Mouse (Mus musculus) embryo, embryonic 11.5 days (tissue): ENCODE measurements at regions not wholly inside any gene's neighbourhood (a gene's known extent, or its start where the extent isn't known, plus 50 kb on each side); places are given as distances from the start of the nearest gene placed in this dataset.

Experiments used
- DNase-seq: peaks from one replicate; pipeline ENCODE4 v3.0.0-alpha.2; 2012; ENCODE audit warnings: low read depth, low spot score

DNA sequence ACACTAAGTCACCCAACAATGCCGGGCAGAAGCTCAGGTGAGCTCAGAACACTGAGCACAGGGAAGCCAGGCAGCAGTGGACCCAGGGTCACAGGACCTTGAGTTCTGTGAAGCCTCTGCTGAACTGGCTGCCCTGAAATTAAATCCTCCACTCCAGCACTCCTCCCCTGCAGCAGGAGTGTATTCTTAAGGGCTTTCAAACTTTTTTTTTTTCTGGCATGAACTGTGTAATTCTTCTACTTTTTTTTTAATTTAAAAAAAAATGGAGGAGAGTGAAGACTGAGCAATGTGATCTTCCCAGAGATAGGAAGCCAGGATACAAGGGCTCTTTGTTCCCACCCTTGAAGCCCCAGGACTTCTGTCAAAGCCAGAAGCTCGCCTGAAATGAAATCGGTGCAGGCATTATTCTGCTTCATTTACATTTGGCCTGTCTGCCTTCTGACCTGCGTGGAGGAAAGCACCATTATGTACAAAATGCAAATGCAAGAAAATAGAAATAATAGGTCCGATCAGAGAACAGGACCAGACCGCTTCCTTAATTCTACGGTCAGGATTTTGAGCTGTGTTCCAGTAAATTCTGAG is 331.3 kb upstream of the Mki67 start:
- no peak for DNase-seq

DNA sequence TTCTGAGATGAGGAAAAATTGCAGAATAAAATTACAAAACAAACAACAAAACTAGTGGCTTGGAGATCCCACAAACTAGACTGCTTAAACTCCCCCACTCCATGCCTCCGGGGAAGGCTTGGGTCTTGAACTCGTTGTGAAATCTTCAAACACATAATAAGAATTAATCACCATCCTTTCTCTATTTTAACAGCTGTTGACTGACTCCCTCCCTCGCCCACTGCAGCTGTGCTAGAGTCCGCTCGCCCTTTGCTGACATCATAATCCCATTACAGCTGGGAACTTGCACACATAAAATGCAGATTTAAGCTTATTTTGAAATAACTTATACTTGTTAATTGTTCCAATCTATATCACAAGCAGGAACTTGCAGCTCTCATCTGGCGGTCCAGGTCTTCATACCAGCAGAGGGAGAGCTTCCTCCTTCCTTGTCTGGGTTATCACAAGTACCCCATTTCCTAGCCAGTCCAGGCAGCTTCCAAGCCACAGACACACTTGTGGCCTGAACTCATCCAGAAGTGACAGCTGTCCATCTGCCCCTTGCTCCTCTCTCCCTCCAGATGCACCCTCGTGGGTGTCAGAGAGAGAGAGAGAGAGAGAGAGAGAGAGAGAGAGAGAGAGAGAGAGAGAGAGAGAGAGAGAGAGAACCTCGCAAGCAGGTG is 332.9 kb upstream of the Mki67 start:
- DNase-seq, result no peak

DNA sequence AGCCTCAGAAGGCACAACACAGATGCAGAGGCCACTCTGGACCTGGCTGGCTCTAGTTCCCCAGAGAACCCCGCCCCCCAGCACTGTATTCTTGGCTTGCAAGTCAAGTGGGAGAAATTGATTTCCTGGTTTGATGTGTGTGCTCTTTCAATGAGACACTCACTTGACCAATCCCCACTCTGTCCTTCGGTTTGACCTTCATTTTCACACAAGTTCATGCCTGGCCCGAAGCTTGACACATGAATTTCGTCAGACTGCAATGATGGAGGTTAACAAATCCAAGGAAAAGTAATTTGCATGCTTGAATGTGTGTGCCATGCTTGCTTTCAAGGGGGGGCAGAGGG is 333.4 kb upstream of the Mki67 start:
- no peak for DNase-seq

DNA sequence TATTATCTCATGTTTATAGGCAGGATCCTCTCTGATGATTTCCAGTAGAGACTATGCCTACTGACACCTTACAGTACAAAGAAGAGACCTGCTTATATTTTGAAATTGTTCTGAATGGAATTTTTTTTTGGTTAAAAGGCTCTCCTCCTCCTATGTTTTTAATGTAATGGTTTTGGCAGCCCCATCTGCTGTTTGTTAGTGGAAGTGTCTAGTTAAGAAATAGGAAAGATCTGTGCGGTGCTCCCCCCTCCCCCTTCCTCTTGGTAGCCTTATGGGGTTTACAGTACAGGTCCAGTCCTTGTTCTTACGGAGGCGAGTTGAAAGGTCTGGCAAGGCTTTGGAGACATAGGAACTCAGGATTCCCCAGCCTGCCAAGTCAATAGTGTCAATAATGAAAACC is 334.0 kb upstream of the Mki67 start:
- no peak for DNase-seq

DNA sequence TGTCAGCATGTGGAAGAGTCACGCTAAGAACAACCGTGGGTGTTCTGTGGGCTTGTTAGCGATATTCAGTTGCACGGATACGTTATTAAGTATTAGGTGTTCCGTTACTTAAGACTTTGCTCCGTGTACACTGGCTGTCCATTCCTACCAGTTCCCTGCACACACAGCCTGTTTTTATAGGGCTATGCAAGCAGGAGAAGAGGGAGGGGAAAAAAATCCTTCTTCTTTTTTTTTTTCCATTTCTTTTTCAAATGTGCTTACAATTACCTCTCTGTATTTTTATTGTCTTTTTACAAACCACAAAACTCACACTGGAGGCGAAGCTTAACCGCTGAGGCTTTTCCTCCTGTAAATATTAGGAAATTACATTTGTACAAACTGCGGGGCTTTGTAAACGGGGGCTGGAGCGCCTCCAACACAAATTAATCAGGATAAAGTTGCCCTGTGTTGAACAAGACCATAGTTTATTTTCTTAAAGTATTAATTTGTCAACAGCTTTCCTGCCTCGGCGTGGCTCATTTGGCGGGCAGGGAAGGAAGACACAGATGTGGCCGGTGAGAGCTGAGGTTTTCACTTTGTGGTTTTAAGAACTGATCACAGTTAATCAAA is 340.8 kb upstream of the Mki67 start:
- no peak for DNase-seq

DNA sequence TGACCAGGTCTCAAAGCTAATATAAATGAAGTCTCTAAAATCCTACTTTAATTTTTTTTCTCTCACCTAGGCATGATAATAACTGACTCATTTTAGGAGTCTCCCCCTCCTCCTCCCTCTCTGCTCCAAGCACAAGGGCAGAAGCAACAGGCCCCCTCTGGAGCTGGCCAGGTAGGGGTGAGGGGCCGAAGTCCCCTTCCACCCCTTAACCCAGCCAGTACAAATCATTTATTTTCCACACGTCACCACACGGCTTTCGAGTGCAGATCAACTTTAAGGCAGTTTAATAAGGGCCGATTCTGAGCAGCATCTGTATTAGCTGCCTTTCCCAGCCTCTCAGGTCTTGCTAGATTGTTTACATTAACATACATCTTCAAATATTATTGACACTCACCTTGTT is 342.2 kb upstream of the Mki67 start:
- DNase-seq, result no peak

DNA sequence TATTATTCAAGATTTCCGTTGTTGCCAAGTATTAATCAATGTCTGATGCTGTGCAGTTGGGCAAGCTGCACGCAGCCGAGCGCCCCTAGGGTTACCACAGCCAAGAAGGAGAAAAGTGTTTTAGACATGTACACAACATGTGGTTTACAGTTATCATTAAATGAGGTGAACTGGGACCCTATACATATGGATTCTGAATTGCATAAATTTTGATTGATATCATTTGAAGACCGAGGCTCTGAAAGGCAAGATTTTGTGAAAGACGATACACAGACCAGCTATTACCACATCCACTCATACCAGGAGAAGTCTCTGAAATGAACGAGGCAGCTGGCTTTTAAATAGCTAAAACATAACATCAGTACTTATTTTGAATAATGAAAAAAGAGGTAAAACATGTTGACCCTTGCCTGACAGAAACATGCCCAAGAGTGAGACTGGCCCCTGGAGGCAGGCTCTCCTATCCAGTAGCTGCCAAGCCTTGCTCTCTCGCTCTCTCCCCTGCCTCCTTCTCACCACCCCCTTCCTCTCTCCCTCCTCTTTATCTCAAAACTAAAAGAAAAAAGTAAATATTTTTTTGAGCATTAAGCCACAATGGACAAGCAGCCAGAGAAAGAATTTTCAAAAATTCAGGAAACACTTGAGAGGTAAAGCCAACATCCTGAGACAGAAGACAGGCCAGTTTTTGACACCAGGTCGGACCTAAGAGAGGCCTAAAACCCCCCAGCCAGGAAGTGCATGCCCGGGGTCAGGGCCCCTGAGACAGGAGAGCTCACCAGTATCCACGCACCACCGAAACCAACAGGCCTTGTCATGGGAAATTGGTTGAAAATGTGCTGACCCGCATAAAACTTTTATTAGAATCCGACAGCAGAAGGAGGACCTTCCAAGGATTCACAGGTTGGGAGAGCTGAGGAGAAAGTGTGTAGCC is 342.9 kb upstream of the Mki67 start:
- DNase-seq, result no peak

DNA sequence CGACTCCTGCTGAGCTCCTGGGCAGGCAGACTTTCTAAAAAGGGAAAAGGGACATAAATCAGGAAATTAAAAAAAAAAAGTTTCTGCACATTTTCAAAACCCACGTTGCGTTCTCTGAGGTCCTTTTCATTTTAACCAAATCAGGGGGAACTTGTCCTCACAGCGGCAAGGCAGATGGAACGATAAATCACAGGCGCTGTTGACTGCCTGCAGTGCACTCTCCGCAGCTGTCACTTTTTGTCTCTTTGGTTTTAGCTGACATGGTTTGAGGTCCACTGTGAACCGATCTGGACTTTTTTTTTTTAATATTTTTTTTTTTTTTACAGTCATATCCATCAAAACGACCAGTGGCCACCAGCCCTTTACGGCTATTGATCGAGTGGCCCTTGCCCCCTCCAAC is 343.7 kb upstream of the Mki67 start:
- DNase-seq, result no peak

DNA sequence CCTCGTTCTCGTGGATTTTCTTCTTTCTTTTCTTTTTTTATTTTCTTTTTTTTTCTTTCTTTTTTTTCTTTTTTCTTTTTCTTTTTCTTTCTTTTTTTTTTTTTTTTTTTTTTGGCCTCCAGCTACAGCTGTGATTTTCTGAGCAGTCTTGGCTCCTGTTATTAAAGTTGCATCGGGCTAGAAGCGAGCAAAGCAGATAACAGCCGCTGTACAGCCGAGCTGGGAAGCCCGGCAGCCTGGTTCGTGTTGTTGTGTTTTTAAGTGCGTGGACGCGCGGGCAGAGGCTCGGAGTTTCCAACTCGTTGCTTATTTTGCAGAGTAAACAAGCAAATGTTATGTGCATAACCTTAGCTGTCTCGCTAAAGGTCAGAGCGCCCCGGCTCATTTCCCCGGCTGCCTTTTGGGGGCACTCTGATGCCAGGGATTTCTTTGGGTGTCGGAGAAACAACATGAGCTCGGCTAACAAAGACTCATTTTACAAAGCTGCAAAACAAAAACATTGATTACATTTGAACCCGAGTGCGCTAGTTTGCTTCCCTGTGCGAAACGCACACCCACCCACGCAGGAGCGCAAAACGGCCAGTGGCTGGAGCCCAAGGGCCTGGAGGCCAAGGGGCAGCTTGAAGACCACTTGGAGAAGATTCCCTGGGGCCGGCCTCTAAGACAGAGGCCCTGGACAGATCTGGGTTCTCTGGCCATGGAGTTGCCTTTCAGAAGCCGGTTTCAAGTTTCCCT is 344.3 kb upstream of the Mki67 start:
- no peak for DNase-seq

DNA sequence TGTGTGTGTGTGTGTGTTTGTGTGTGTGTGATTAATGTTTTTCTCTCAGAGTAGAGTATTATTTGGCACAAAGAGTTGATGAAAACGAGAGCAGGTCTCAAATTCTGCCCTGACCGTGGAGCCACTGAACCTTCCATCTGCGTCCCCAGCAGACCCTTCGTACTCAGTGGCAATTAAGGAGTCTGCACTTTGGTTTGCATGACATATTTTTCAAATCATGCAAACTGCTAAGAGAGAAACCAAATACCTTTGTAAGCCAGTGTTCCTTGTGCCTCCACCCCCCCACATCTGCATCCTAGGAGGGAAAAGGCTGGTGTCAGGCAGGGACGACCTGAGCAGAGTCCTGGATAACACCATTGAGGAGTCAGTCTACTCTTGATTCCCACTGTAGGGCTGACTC is 346.5 kb upstream of the Mki67 start:
- DNase-seq, result no peak

DNA sequence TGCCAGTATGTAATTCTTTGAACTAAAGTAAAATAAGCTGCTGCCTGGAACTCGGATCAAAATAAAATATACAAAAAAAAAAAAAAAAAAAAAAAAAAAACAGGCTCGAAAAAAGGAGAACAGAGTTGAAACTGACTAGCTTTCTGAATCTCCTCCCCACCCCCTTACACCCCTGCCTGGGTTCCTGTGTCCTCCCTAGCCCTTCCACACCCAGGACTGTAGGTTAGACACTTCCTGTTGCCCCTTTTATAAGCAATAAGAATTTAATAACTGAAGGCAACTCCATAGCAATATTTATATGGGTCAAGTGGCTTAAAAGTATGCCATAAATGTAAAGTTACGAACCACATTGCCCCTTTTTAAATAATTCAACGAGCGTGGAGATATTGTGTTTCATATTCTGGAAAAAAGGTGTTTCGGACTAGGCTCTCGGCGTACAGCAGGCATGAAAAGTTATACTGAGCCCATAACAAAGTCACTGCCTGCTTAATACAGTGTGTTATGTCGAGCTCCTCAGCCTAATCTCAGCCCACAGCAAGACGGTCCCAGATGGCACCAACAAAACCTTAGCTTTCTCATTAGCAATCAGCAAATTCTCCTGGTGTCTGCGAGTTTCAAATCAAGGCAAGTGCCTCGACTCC is 349.0 kb upstream of the Mki67 start:
- DNase-seq, result no peak

DNA sequence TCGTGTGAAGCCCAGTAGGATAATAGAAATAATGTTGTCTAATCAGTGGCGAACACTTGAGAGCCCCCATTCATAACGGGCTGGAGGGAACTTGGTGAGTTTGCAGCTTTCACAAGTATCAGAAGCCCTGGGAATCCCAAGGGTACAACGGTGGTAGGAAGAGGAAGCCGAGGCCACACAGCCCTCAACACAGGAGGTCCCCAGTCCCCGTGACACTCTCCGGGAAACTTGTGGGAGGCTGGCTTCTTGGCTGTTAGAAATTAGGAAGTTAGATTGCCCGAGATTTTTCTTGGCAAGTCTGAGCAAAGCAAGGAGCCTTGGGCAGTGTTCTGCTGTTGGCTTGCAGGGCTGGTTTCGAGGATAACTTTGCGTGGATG is 349.5 kb upstream of the Mki67 start:
- no peak for DNase-seq

DNA sequence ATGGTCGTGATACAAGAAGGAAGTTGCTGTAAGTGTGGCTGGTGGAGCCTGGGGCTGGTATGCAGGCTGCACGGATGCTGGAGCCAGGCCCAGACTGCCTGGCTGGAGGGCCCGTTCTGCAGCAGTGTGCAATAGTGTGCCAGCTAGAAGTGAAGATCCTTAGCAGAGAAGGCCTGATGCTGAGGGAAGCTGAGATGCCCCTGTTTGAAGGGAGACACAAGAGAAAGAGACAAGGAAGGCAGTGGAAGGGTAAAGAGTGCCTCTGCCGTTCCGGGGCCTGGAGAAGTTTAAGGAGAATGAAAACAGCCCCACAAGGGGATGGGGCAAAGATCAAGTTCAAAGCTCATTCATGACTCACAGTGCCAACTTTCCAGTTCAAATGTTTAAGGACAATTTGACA is 354.7 kb upstream of the Mki67 start:
- no peak for DNase-seq

DNA sequence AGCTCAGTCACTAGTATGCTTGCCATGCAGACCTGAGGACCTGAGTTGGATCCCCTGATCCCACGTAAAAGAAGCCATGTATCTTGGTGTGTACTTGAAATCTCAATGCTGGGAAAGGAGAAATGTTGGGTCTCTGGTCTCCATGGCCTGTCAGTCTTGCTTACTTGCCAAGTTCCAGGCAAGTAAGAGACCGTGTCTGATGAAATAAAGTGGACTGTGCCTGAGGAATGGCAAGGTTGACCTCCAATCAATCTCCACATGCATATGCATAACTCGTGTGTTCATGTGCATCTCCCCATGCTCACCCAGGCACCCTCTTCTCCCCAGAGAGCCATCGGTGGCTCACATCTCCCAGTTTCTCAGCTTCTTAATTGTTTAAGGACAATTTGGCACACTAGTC is 355.2 kb upstream of the Mki67 start:
- DNase-seq, result no peak

DNA sequence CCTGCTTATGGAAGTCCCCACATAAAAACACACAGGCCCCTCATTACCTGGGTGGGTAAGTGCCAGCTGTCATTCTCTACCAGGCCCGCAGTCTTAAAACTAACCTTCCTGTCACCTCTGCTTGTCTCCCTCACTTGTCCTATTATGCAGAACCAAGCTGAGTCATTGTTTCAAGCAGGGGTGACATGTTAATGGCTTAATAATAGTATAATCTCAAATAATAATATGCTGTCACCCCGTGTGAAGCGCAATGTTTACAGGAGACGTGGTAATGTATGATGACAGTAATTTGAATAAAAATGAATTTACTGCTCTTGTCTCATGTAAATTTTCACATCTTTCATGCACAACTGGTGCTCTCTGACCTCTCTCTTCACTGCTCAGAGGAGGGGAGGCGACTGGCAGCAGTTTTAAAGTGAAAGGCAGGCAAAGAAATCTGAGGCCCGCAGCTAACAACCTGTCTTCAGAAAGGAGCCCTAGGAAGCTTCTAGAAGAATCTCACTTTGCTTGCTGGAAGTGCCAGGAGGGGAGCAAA is 357.2 kb upstream of the Mki67 start:
- DNase-seq, result no peak

DNA sequence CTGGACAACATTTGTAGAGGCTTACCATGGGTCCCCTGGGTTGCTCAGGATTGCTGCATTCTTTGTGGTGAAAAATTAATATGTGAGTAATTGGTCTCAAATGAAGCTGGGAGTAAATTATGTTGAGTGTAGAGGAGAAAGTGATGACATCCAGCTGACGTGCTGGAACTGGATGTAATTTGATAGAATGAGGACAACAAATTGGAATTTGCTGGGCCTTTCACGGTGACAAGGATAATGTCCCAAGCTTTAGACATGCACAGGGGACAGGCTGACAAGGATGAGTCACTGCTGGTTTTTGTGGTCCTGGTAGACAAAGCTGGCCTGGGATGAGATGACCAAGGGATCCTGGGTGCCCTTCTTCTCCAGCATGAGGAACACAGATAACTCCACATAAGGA is 357.9 kb upstream of the Mki67 start:
- no peak for DNase-seq

DNA sequence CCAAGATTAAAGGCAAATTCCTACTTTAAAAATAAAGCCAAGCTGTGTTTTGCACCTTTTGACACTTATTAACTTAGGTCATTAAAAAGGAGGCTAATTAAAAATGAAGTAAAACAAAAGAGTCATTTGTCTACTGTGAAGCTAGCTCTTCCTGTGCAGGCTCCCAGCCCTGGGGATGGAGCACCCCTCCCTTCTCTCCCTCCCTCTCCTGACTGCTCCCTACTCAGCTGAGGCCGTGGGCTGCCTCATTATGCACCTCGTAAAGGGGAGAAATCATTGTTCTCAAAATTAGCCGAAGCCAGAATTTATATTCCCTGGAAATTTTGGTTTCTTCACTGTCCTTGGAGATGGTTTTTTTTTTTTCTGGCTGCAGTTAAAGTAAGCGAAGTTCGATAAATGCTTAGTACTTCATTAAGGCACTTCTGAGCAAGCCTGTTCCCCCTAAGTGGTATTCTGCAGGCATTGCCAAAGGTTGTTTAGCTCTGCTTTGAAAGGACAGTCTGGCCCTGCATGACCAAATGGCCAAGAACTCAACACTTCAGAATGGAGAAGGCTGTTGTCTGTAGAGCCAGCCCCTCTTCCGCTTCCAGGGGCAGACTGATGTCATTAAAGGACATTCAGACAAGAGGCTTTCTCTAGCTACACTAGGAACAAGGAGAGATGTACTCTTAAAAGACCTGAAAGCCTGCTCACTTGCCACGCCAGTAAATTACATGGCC is 365.5 kb upstream of the Mki67 start:
- DNase-seq, result no peak

DNA sequence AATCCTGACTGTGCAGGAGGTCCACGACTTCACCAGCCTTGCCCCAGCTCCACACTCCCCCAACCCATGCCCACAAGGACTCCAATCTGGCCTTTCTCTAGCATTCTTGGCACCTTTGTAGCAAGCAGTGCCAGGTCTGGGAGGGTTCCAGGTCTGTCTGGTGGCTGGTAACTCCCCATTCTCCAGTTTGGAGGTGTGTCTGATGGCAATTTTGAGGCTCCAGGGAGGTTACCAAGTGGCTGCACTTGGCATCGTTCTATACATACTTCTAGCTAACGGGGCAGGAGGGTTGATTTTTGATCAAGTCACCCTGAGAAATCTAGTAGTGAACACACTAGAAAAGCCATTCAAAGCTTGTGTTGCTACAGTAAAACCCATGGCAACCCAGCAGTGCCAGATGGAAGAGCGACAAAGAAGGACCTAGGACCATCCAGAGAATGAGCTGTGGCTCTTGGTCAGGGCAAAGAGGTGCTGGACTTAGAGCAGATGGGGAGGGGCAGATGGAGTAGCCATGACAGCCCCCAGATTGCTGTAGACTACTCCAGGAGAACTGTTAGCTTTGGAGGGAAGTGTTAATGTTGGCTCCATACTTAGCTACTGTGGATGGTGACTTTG is 366.2 kb upstream of the Mki67 start:
- DNase-seq, result no peak

DNA sequence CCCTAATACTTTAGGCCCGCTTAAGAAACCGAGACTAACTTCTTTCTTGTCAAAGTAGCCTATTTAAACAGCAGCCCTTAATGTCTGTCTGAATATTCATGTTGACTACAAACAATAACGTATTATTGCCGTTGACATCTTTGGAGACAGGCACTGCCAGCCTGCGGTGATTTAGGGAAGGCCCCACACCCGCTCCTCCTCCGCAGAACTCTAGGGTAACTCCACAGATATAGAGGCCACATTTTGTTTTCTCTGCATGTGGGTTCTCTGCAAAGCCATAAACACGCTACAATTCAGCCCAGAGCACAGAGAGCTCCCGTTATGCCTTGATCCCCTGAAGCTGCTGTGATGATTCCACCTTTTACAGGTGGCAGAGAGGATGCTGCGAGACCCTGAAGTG is 366.8 kb upstream of the Mki67 start:
- no peak for DNase-seq
